In genomic region chr12:105676274-105676673, GRCm38 (mm10) we compare ENCODE assay signal across 15 mouse cellular contexts. TPM values are rescaled to one million over a fixed set of nuclear protein-coding genes. Genes with fewer than 3 reads are reported as not detected.
"Had no signal": no experiment of that assay in that cellular context is flagged by ENCODE, and none has a peak within 500 bp of the region (broad histone marks: within the 10 kb centered on the region; RNA-seq: fewer than 3 reads in every experiment).

No protein-coding gene starts in this region.

- ATAC-seq: intestine, embryonic 15.5 days; midbrain, embryonic 16.5 days had no signal

- DNase-seq: kidney, adult 2 months; kidney, postnatal 14 days; left cerebral cortex, postnatal 4 days; lung, embryonic 14.5 days; lung, postnatal 10 days; retina, postnatal 1 day; thymus, adult 2 months; thymus, postnatal 25 days had no signal

- H3K27me3 ChIP-seq: intestine, embryonic 15.5 days; kidney, embryonic 15.5 days; neural tube, embryonic 13.5 days; stomach, embryonic 15.5 days had no signal

- H3K27ac ChIP-seq: intestine, embryonic 15.5 days; kidney, embryonic 15.5 days; macrophage; neural tube, embryonic 13.5 days; stomach, embryonic 15.5 days had no signal

- H3K9me3 ChIP-seq: intestine, embryonic 15.5 days; kidney, embryonic 15.5 days; neural tube, embryonic 13.5 days; stomach, embryonic 15.5 days had no signal

- H3K4me3 ChIP-seq: intestine, embryonic 15.5 days; kidney, embryonic 15.5 days; neural tube, embryonic 13.5 days; stomach, embryonic 15.5 days had no signal

- H3K4me2 ChIP-seq: intestine, embryonic 15.5 days; kidney, embryonic 15.5 days; lung, embryonic 14.5 days; midbrain, embryonic 11.5 days; neural tube, embryonic 13.5 days; stomach, embryonic 15.5 days had no signal

- H3K4me1 ChIP-seq: intestine, embryonic 15.5 days; kidney, embryonic 15.5 days; neural tube, embryonic 13.5 days; stomach, embryonic 15.5 days had no signal

- H3K9ac ChIP-seq: intestine, embryonic 15.5 days; kidney, embryonic 15.5 days; lung, embryonic 14.5 days; neural tube, embryonic 13.5 days; stomach, embryonic 15.5 days had no signal

RNA-seq across cellular contexts. Expression of gene Ak7, which starts 29.5 kb away (rescaled TPM):
- polyA plus RNA-seq: lung, embryonic 14.5 days; macrophage had no signal
